Mouse (Mus musculus) liver, adult 2 months (tissue): ENCODE results near the gene Zfp820. TPM values are rescaled to one million over a fixed set of nuclear protein-coding genes. Genes with fewer than 3 reads are reported as not detected.
"Not testable (repeated sequence)": the region's sequence is repeated elsewhere in the genome, so short reads cannot be mapped to it uniquely, and the experiment has no call there.

Experiments used
- DNase-seq: peaks from one replicate; pipeline ENCODE4 v3.0.0-alpha.2; 2011; ENCODE audit warnings: low read depth, low spot score; ENCODE audit errors: extremely low read depth
- H3K27ac ChIP-seq: fragments of 200-500 bp; replicated peaks from 2 replicates; pipeline ENCODE4 v1.5.1; 2012; ENCODE audit warnings: low read depth, mild to moderate bottlenecking, control low read depth, inconsistent platforms, low read length; ENCODE audit not compliant: insufficient read depth
- H3K27me3 ChIP-seq: fragments of 200-500 bp; 2 replicates; pipeline ENCODE4 v1.6.1; 2012; ENCODE audit warnings: mild to moderate bottlenecking, moderate library complexity, low read length, inconsistent platforms; ENCODE audit not compliant: control insufficient read depth, insufficient read depth
- H3K36me3 ChIP-seq: fragments of 200-500 bp; 2 replicates; pipeline ENCODE4 v1.6.1; 2012; ENCODE audit warnings: low read length, inconsistent platforms; ENCODE audit not compliant: control insufficient read depth, insufficient read depth
- H3K4me1 ChIP-seq: fragments of 200-500 bp; 2 replicates; pipeline ENCODE4 v1.6.1; 2011; ENCODE audit warnings: low read length; ENCODE audit not compliant: control insufficient read depth, insufficient read depth
- H3K4me3 ChIP-seq: fragments of 200-500 bp; 2 replicates; pipeline ENCODE4 v1.5.1; 2011; ENCODE audit warnings: low read depth, mild to moderate bottlenecking, control low read depth, low read length, moderate library complexity; ENCODE audit not compliant: insufficient read depth
- H3K79me2 ChIP-seq: fragments of 200-500 bp; 2 replicates; pipeline ENCODE4 v1.6.1; 2012; ENCODE audit warnings: inconsistent platforms, mild to moderate bottlenecking, low read length, moderate library complexity; ENCODE audit not compliant: control insufficient read depth, insufficient read depth
- H3K9ac ChIP-seq: fragments of 200-500 bp; 2 replicates; pipeline ENCODE4 v1.6.1; 2012; ENCODE audit warnings: low read depth, mild to moderate bottlenecking, control low read depth, inconsistent platforms, low read length
- CTCF ChIP-seq: fragments of 200-500 bp; IDR thresholded peaks from 2 replicates; pipeline ENCODE4 v1.5.1; 2011; ENCODE audit warnings: low read depth, low read length, control low read depth
- POLR2A ChIP-seq: fragments of 200-500 bp; IDR thresholded peaks from 2 replicates; pipeline ENCODE4 v1.6.1; 2011; ENCODE audit warnings: low read length, control low read depth; ENCODE audit not compliant: insufficient read depth; ENCODE audit errors: extremely low read depth
- WGBS: fragments of 180-500 bp; shearing (Covaris S2); methylation state at CpG from one replicate; pipeline ENCODE4 v1.1.7; 2018; 5-methylcytosine and 5-hydroxymethylcytosine counted together
- polyA plus RNA-seq: library from polyadenylated mRNA; depleted of rRNA; stranded (reverse); fragments of >200 nt; gene quantifications from 2 replicates; pipeline ENCODE4 v1.2.3, GENCODE M21; 2012; rRNA removed
- total RNA-seq: library from RNA; depleted of rRNA; stranded (reverse); fragments of >200 nt; gene quantifications from 2 replicates; pipeline ENCODE4 v1.2.3, GENCODE M21; 2014; rRNA removed

Gene Zfp820
- total RNA-seq (2.7 and 3.6 TPM in 2 replicates), polyA plus RNA-seq (0.19 and 0.20 TPM in 2 replicates)

GRCm38 (mm10) chr17:21845545-21846321, at the start of gene Zfp820:
Gene Zfp820, minus strand, starts transcription at chr17:21845772.
- WGBS: 3% methylated on average over 22 of the region's 22 CpGs
- Histone ChIP-seq H3K4me1 (no peaks in the 10 kb centered on the region), H3K27ac (0 out of 2 replicates have a peak within 1 kb of the TSS, but pooled peaks have one; percentile 1), H3K36me3 (no peaks in the 10 kb centered on the region), H3K4me3 (peak within 1 kb of the TSS; percentile 98), H3K79me2 (peaks cover 3% of the 10 kb centered on the region; the same call in 1 of the 2 replicates), H3K9ac (peak within 1 kb of the TSS; percentile 93), H3K27me3 (no peaks in the 10 kb centered on the region)
- DNase-seq: peak; percentile 76
- no peak for TF ChIP-seq CTCF
- 0 out of 2 replicates have a peak, but pooled peaks have one; percentile 10 for TF ChIP-seq POLR2A

GRCm38 (mm10) chr17:21871256-21871655, 25.7 kb upstream of the Zfp820 start:
- H3K79me2 ChIP-seq: no peaks in the 10 kb centered on the region
- 78% methylated on average over 1 of the region's 1 CpGs for whole genome bisulfite sequencing
- no peak overlapping the region for H3K4me3 ChIP-seq
- H3K36me3 ChIP-seq: no peaks in the 10 kb centered on the region
- DNase-seq: no peak
- H3K27ac ChIP-seq: no peak overlapping the region
- no peaks in the 10 kb centered on the region for H3K4me1 ChIP-seq
- 0 out of 2 replicates have a peak, but pooled peaks cover 3% of the 10 kb centered on the region for H3K27me3 ChIP-seq
- TF ChIP-seq POLR2A (no peak), CTCF (no peak)
- no peak overlapping the region for H3K9ac ChIP-seq

GRCm38 (mm10) chr17:21846322-21846582, 680 bp upstream of the Zfp820 start:
- not testable (repeated sequence) for H3K27me3 ChIP-seq, H3K36me3 ChIP-seq, H3K79me2 ChIP-seq, H3K27ac ChIP-seq, H3K4me3 ChIP-seq, DNase-seq, H3K4me1 ChIP-seq, H3K9ac ChIP-seq
- 86% methylated on average over 8 of the region's 8 CpGs for WGBS

- Histone ChIP-seq H3K4me1 (no peaks in the 10 kb centered on the region), H3K9ac (no peak overlapping the region), H3K79me2 (peaks cover 3% of the 10 kb centered on the region; the same call in 1 of the 2 replicates), H3K36me3 (no peaks in the 10 kb centered on the region; the same call in 1 of the 2 replicates), H3K4me3 (no peak overlapping the region), H3K27ac (no peak overlapping the region), H3K27me3 (no peaks in the 10 kb centered on the region)
- TF ChIP-seq POLR2A (no peak), CTCF (no peak)
- peak; percentile 22 for DNase-seq
- 64% methylated on average over 2 of the region's 2 CpGs for WGBS
Observed at GRCm38 (mm10) chr17:21838510-21838909, 7.1 kb downstream of the Zfp820 start.

- H3K9ac ChIP-seq: not testable (repeated sequence)
- WGBS: 42% methylated on average over 19 of the region's 19 CpGs
Observed at GRCm38 (mm10) chr17:21801373-21801772, 44.2 kb downstream of the Zfp820 start.

GRCm38 (mm10) chr17:21792256-21792655, 53.3 kb downstream of the Zfp820 start:
- Histone ChIP-seq H3K4me1 (no peaks in the 10 kb centered on the region), H3K27ac (no peak overlapping the region), H3K36me3 (no peaks in the 10 kb centered on the region), H3K9ac (no peak overlapping the region), H3K79me2 (no peaks in the 10 kb centered on the region), H3K4me3 (no peak overlapping the region), H3K27me3 (no peaks in the 10 kb centered on the region)
- DNase-seq: no peak
- TF ChIP-seq CTCF: no peak
- no peak for TF ChIP-seq POLR2A
- 82% methylated on average over 4 of the region's 4 CpGs for WGBS

More at GRCm38 (mm10) chr17:21801373-21801772, 44.2 kb downstream of the Zfp820 start:
- H3K27ac ChIP-seq, H3K79me2 ChIP-seq, H3K27me3 ChIP-seq, H3K4me1 ChIP-seq, H3K4me3 ChIP-seq, H3K36me3 ChIP-seq, DNase-seq: not testable (repeated sequence)
